Comparison of ENCODE assay signal across 7 mouse cellular contexts in genomic region chr17:26951406-26951805, GRCm38 (mm10). TPM values are rescaled to one million over a fixed set of nuclear protein-coding genes. Genes with fewer than 3 reads are reported as not detected.
DNase-seq lines count a peak whose midpoint lies in the region; ATAC-seq and TF ChIP-seq lines count a peak whose summit lies in the region.

No protein-coding gene starts in this region.

- peaks cover 8% of the 10 kb centered on the region; the same call in 1 of the 2 replicates for H3K36me3 ChIP-seq in ES-E14 (ENCODE audit: control insufficient read depth, insufficient read depth, low read length, poor library complexity, severe bottlenecking)
- H3K36me3 ChIP-seq in intestine, embryonic 14.5 days (ENCODE audit: control insufficient read depth, insufficient read depth, low read length), result peaks cover 16% of the 10 kb centered on the region
- no peaks in the 10 kb centered on the region; the same call in 1 of the 2 replicates for H3K36me3 ChIP-seq in limb, embryonic 11.5 days (ENCODE audit: control insufficient read depth, insufficient read depth, low read length)
- peaks cover 19% of the 10 kb centered on the region for H3K36me3 ChIP-seq in midbrain, embryonic 12.5 days

- H3K4me3 ChIP-seq in ES-E14 (ENCODE audit: insufficient read depth in 1 of 2, low read depth in 1 of 2, low read length in 2 of 2, poor library complexity in 1 of 2, severe bottlenecking in 1 of 2), result peak overlapping the region; percentile 31 to 50; a peak in 2 of 4 replicates
- peak overlapping the region; percentile 29 for H3K4me3 ChIP-seq in intestine, embryonic 14.5 days (ENCODE audit: low read depth, low read length)
- H3K4me3 ChIP-seq in limb, embryonic 11.5 days (ENCODE audit: low read depth, low read length), result peak overlapping the region; percentile 38
- peak overlapping the region; percentile 46 for H3K4me3 ChIP-seq in midbrain, embryonic 12.5 days

- no peak overlapping the region; the same call in 1 of the 2 replicates for H3K9ac ChIP-seq in ES-E14 (ENCODE audit: insufficient read depth, low read depth, low read length, poor library complexity, severe bottlenecking)
- H3K9ac ChIP-seq in intestine, embryonic 14.5 days (ENCODE audit: low read length), result peak overlapping the region; percentile 32
- peak overlapping the region; percentile 63 for H3K9ac ChIP-seq in limb, embryonic 11.5 days (ENCODE audit: low read length)
- peak overlapping the region; percentile 97 for H3K9ac ChIP-seq in midbrain, embryonic 12.5 days (replicated peaks)

- no peaks in the 10 kb centered on the region for H3K27me3 ChIP-seq in intestine, embryonic 14.5 days (replicated peaks; ENCODE audit: control insufficient read depth, insufficient read depth, low read length)
- H3K27me3 ChIP-seq in limb, embryonic 11.5 days (ENCODE audit: control insufficient read depth, insufficient read depth, low read length), result no peaks in the 10 kb centered on the region
- H3K27me3 ChIP-seq in midbrain, embryonic 12.5 days, result no peaks in the 10 kb centered on the region

- H3K27ac ChIP-seq in ES-E14 (ENCODE audit: insufficient read depth, low read depth, low read length, poor library complexity, severe bottlenecking), result no peak overlapping the region
- H3K27ac ChIP-seq in intestine, embryonic 14.5 days (ENCODE audit: low read depth), result no peak overlapping the region; the same call in 1 of the 2 replicates
- peak overlapping the region; percentile 68; the same call in 1 of the 2 replicates for H3K27ac ChIP-seq in limb, embryonic 11.5 days (replicated peaks; ENCODE audit: low read depth, low read length)
- H3K27ac ChIP-seq in midbrain, embryonic 12.5 days (replicated peaks), result peak overlapping the region; percentile 80

- no peak for ATAC-seq in intestine, embryonic 14.5 days (replicated peaks; ENCODE audit: low FRiP score, low TSS enrichment, low read depth)
- ATAC-seq in limb, embryonic 11.5 days (ENCODE audit: insufficient number of reproducible peaks, low FRiP score, low TSS enrichment, low read depth), result peak; percentile 63; the same call in 1 of the 2 replicates
- ATAC-seq in midbrain, embryonic 12.5 days (ENCODE audit: low FRiP score, low read depth), result peak; percentile 50

- WGBS in intestine, embryonic 14.5 days, result 1% methylated on average over 11 of the region's 11 CpGs
- under 1% methylated on average over 10 of the region's 11 CpGs for WGBS in limb, embryonic 11.5 days
- WGBS in midbrain, embryonic 12.5 days, result under 1% methylated on average over 11 of the region's 11 CpGs

- H3K4me2 ChIP-seq in intestine, embryonic 14.5 days (ENCODE audit: low read length), result peak overlapping the region; percentile 61
- H3K4me2 ChIP-seq in limb, embryonic 11.5 days (ENCODE audit: low read depth, severe bottlenecking), result peak overlapping the region; percentile 97
- H3K4me2 ChIP-seq in midbrain, embryonic 12.5 days (replicated peaks), result peak overlapping the region; percentile 100

- in situ Hi-C loops in ES-E14 (cut with MboI; ENCODE audit: low sequenced_read_pairs in 2 of 2, unreplicated experiment in 2 of 2), result no loop called here

- no peak for DNase-seq in ES-E14 (ENCODE audit: low read depth, low spot score)
- peak; percentile 61 for DNase-seq in cerebellum, adult 9-11 months
- peak; percentile 79 for DNase-seq in gastrocnemius, postnatal 10 days
- peak; percentile 81 for DNase-seq in intestine, embryonic 14.5 days (ENCODE audit: low spot score)
- DNase-seq in limb, embryonic 11.5 days (ENCODE audit: low spot score), result peak; percentile 92
- peak; percentile 45 for DNase-seq in spleen, adult 12 weeks (ENCODE audit: low spot score)

- H3K4me1 ChIP-seq in ES-E14 (ENCODE audit: control insufficient read depth in 2 of 2, insufficient read depth in 2 of 2, low read length in 2 of 2, poor library complexity in 1 of 2), result peaks cover 2 to 35% of the 10 kb centered on the region in 2 experiments; a peak in 2 of 4 replicates
- peaks cover 58% of the 10 kb centered on the region for H3K4me1 ChIP-seq in intestine, embryonic 14.5 days (replicated peaks; ENCODE audit: control insufficient read depth, insufficient read depth, low read length)
- peaks cover 51% of the 10 kb centered on the region for H3K4me1 ChIP-seq in limb, embryonic 11.5 days (ENCODE audit: control insufficient read depth, insufficient read depth, low read length)
- H3K4me1 ChIP-seq in midbrain, embryonic 12.5 days, result peaks cover 72% of the 10 kb centered on the region

- H3K9me3 ChIP-seq in ES-E14 (ENCODE audit: control insufficient read depth, insufficient read depth, low read depth, low read length), result no peaks in the 10 kb centered on the region
- no peaks in the 10 kb centered on the region for H3K9me3 ChIP-seq in intestine, embryonic 14.5 days (ENCODE audit: control insufficient read depth, low read length)
- no peaks in the 10 kb centered on the region for H3K9me3 ChIP-seq in limb, embryonic 11.5 days (ENCODE audit: control insufficient read depth, low read length)
- no peaks in the 10 kb centered on the region for H3K9me3 ChIP-seq in midbrain, embryonic 12.5 days

TF ChIP-seq in ES-E14, 5 proteins besides CTCF, POLR2A, EP300 and RAD21:
- TF ChIP-seq MAFK (IDR thresholded peaks at IDR 0.05; ENCODE audit: insufficient read depth, low read depth, low read length), result no peak
- TF ChIP-seq HCFC1 (IDR thresholded peaks at IDR 0.05; ENCODE audit: borderline replicate concordance, insufficient read depth, low read length), result no peak
- no peak for TF ChIP-seq ZNF384 (IDR thresholded peaks at IDR 0.05; ENCODE audit: low read depth, low read length)
- no peak for TF ChIP-seq ZC3H11A (IDR thresholded peaks at IDR 0.05; ENCODE audit: borderline replicate concordance, low read depth, low read length)
- TF ChIP-seq CHD2 (IDR thresholded peaks at IDR 0.05; ENCODE audit: low read depth, low read length), result no peak

RNA-seq across cellular contexts. Expression of gene Syngap1, which starts 10.4 kb away (rescaled TPM):
- total RNA-seq in ES-E14 (2012; rRNA removed), result 6.6 and 10.3 TPM in 2 replicates
- 10 to 100 TPM in 1 of 2 experiments, 1 to 10 TPM in 1; 8.2 to 11.8 TPM for total RNA-seq in gastrocnemius, postnatal 10 days (2021)
- 2.2 and 2.4 TPM in 2 replicates for polyA plus RNA-seq in intestine, embryonic 14.5 days (2014; fragmentation: Nextera tagmentation; extraction: Ambion mirVana)
- 3.1 and 3.5 TPM in 2 replicates for polyA plus RNA-seq in limb, embryonic 11.5 days (2014; fragmentation: Nextera tagmentation; extraction: Ambion mirVana)
- 3.3 and 3.6 TPM in 2 replicates for polyA plus RNA-seq in midbrain, embryonic 12.5 days (2016; fragmentation: Nextera tagmentation; extraction: Ambion mirVana)

RNA-seq across cellular contexts. Expression of gene Cuta, which starts 12.0 kb away (rescaled TPM):
- total RNA-seq in ES-E14 (2012; rRNA removed), result 43.0 and 60.0 TPM in 2 replicates
- 10 to 100 TPM; 87.9 to 91.1 TPM for total RNA-seq in gastrocnemius, postnatal 10 days (2021)
- polyA plus RNA-seq in intestine, embryonic 14.5 days (2014; fragmentation: Nextera tagmentation; extraction: Ambion mirVana), result 195 and 197 TPM in 2 replicates
- polyA plus RNA-seq in limb, embryonic 11.5 days (2014; fragmentation: Nextera tagmentation; extraction: Ambion mirVana), result 164 and 170 TPM in 2 replicates
- 156 and 159 TPM in 2 replicates for polyA plus RNA-seq in midbrain, embryonic 12.5 days (2016; fragmentation: Nextera tagmentation; extraction: Ambion mirVana)

RNA-seq across cellular contexts. Expression of gene Phf1, which starts 18.6 kb away (rescaled TPM):
- total RNA-seq in ES-E14 (2012; rRNA removed), result 9.4 and 13.3 TPM in 2 replicates
- total RNA-seq in gastrocnemius, postnatal 10 days (2021), result 1 to 10 TPM; 5.1 to 8.1 TPM
- polyA plus RNA-seq in intestine, embryonic 14.5 days (2014; fragmentation: Nextera tagmentation; extraction: Ambion mirVana), result 6.0 and 6.4 TPM in 2 replicates
- polyA plus RNA-seq in limb, embryonic 11.5 days (2014; fragmentation: Nextera tagmentation; extraction: Ambion mirVana), result 4.7 and 5.0 TPM in 2 replicates
- 11.6 and 11.9 TPM in 2 replicates for polyA plus RNA-seq in midbrain, embryonic 12.5 days (2016; fragmentation: Nextera tagmentation; extraction: Ambion mirVana)

RNA-seq across cellular contexts. Expression of gene Zbtb9, which starts 21.6 kb away (rescaled TPM):
- 6.7 and 8.2 TPM in 2 replicates for total RNA-seq in ES-E14 (2012; rRNA removed)
- total RNA-seq in gastrocnemius, postnatal 10 days (2021), result 1 to 10 TPM; 2.7 to 3.9 TPM
- polyA plus RNA-seq in intestine, embryonic 14.5 days (2014; fragmentation: Nextera tagmentation; extraction: Ambion mirVana), result 9.8 and 12.8 TPM in 2 replicates
- 11.5 and 14.0 TPM in 2 replicates for polyA plus RNA-seq in limb, embryonic 11.5 days (2014; fragmentation: Nextera tagmentation; extraction: Ambion mirVana)
- 18.5 and 19.9 TPM in 2 replicates for polyA plus RNA-seq in midbrain, embryonic 12.5 days (2016; fragmentation: Nextera tagmentation; extraction: Ambion mirVana)

RNA-seq across cellular contexts. Expression of gene Kifc5b, which starts 34.5 kb away (rescaled TPM):
- 52.5 and 83.4 TPM in 2 replicates for total RNA-seq in ES-E14 (2012; rRNA removed)
- total RNA-seq in gastrocnemius, postnatal 10 days (2021), result 1 to 10 TPM; 2.5 to 4.1 TPM
- polyA plus RNA-seq in intestine, embryonic 14.5 days (2014; fragmentation: Nextera tagmentation; extraction: Ambion mirVana), result 5.2 and 8.1 TPM in 2 replicates
- 7.3 and 9.8 TPM in 2 replicates for polyA plus RNA-seq in limb, embryonic 11.5 days (2014; fragmentation: Nextera tagmentation; extraction: Ambion mirVana)
- polyA plus RNA-seq in midbrain, embryonic 12.5 days (2016; fragmentation: Nextera tagmentation; extraction: Ambion mirVana), result 6.3 and 9.1 TPM in 2 replicates

Comparison
In these comparisons a context has a peak if more than half of its experiments do, and no peak if none do; other contexts are left out.
1. H3K27ac ChIP-seq: peak in limb, embryonic 11.5 days (single experiment) and midbrain, embryonic 12.5 days (single experiment); none in ES-E14 (single experiment) and intestine, embryonic 14.5 days (single experiment).
2. Peak in every context shown above with its lines, with median percentiles within 50 percentile points of each other: H3K4me3 ChIP-seq and H3K4me2 ChIP-seq.